In genomic region chr11:117163098-117163497, GRCm38 (mm10) we compare ENCODE assay signal across 27 mouse cellular contexts. TPM values are rescaled to one million over a fixed set of nuclear protein-coding genes. Genes with fewer than 3 reads are reported as not detected.
A peak's percentile ranks its signal among the peaks of the same experiment; 100 is the strongest.
DNase-seq lines count a peak whose midpoint lies in the region; ATAC-seq and TF ChIP-seq lines count a peak whose summit lies in the region.
"Had no signal": no experiment of that assay in that cellular context is flagged by ENCODE, and none has a peak within 500 bp of the region (broad histone marks: within the 10 kb centered on the region; RNA-seq: fewer than 3 reads in every experiment).

No protein-coding gene starts in this region.

- intact Hi-C loops in heart, postnatal 14 days (cut with DNase I), result no loop called here
- intact Hi-C loops in left cerebral cortex, postnatal 10 days (cut with DNase I), result no loop called here

- no peak overlapping the region for H3K9ac ChIP-seq in heart, embryonic 11.5 days (ENCODE audit: low read depth, low read length)
- H3K9ac ChIP-seq in limb, embryonic 13.5 days, result 0 out of 2 replicates have a peak overlapping the region, but pooled peaks have one; percentile 4
- H3K9ac ChIP-seq: forebrain, embryonic 13.5 days; hindbrain, embryonic 13.5 days; limb, embryonic 12.5 days; lung, embryonic 15.5 days; neural tube, embryonic 12.5 days had no signal

- WGBS in heart, embryonic 11.5 days (ENCODE audit: insufficient replicate concordance), result 67% methylated on average over 9 of the region's 9 CpGs
- 76% methylated on average over 9 of the region's 9 CpGs for WGBS in limb, embryonic 13.5 days
- WGBS in limb, embryonic 10.5 days, result 80% methylated on average over 9 of the region's 9 CpGs
- WGBS in cerebellum, adult 2 months, result 8% methylated on average over 9 of the region's 9 CpGs
- 76% methylated on average over 9 of the region's 9 CpGs for WGBS in embryonic facial prominence, embryonic 10.5 days

- H3K27ac ChIP-seq in heart, embryonic 11.5 days (ENCODE audit: low read depth, low read length), result no peak overlapping the region
- no peak overlapping the region for H3K27ac ChIP-seq in limb, embryonic 13.5 days
- H3K27ac ChIP-seq in limb, embryonic 10.5 days, result no peak overlapping the region
- H3K27ac ChIP-seq in cerebellum, adult 2 months (ENCODE audit: insufficient read depth, low read length), result peak overlapping the region; percentile 27
- peak overlapping the region; percentile 19; the same call in 1 of the 2 replicates for H3K27ac ChIP-seq in embryonic facial prominence, embryonic 10.5 days (replicated peaks)
- H3K27ac ChIP-seq: forebrain, embryonic 13.5 days; hindbrain, embryonic 13.5 days; lung, embryonic 15.5 days; neural tube, embryonic 12.5 days had no signal

- no peak overlapping the region for H3K4me3 ChIP-seq in heart, embryonic 11.5 days (ENCODE audit: low read depth, low read length)
- H3K4me3 ChIP-seq in limb, embryonic 13.5 days, result no peak overlapping the region
- no peak overlapping the region for H3K4me3 ChIP-seq in limb, embryonic 10.5 days
- no peak overlapping the region for H3K4me3 ChIP-seq in cerebellum, adult 2 months (replicated peaks; ENCODE audit: insufficient read depth, low read depth, low read length)
- H3K4me3 ChIP-seq in embryonic facial prominence, embryonic 10.5 days, result no peak overlapping the region
- H3K4me3 ChIP-seq: forebrain, embryonic 13.5 days; hindbrain, embryonic 13.5 days; limb, embryonic 12.5 days; lung, embryonic 15.5 days; myocyte; neural tube, embryonic 12.5 days had no signal

- H3K4me1 ChIP-seq in heart, embryonic 11.5 days (ENCODE audit: control insufficient read depth, insufficient read depth, low read length), result peaks cover 6% of the 10 kb centered on the region; the same call in 1 of the 2 replicates
- H3K4me1 ChIP-seq in limb, embryonic 13.5 days, result peaks cover 20% of the 10 kb centered on the region
- peaks cover 16% of the 10 kb centered on the region for H3K4me1 ChIP-seq in limb, embryonic 10.5 days
- H3K4me1 ChIP-seq in cerebellum, adult 2 months (ENCODE audit: control insufficient read depth, insufficient read depth, low read length), result peaks cover 39% of the 10 kb centered on the region
- H3K4me1 ChIP-seq in embryonic facial prominence, embryonic 10.5 days, result no peaks in the 10 kb centered on the region; the same call in 1 of the 2 replicates
- H3K4me1 ChIP-seq: neural tube, embryonic 12.5 days had no signal

- 0 out of 2 replicates have a peak, but pooled peaks have one; percentile 30 for TF ChIP-seq POLR2A in cerebellum, adult 2 months (IDR thresholded peaks at IDR 0.05; ENCODE audit: borderline replicate concordance, insufficient read depth, low read length)

- no peaks in the 10 kb centered on the region for H3K27me3 ChIP-seq in heart, embryonic 11.5 days (ENCODE audit: control insufficient read depth, insufficient read depth, low read length)
- H3K27me3 ChIP-seq in limb, embryonic 13.5 days, result no peaks in the 10 kb centered on the region
- H3K27me3 ChIP-seq in limb, embryonic 10.5 days (ENCODE audit: low read depth, poor library complexity, severe bottlenecking), result no peaks in the 10 kb centered on the region
- H3K27me3 ChIP-seq in cerebellum, adult 2 months (ENCODE audit: control insufficient read depth, insufficient read depth, low read length), result no peaks in the 10 kb centered on the region
- H3K27me3 ChIP-seq in embryonic facial prominence, embryonic 10.5 days (replicated peaks; ENCODE audit: low read depth, poor library complexity, severe bottlenecking), result peaks cover 7% of the 10 kb centered on the region; the same call in 1 of the 2 replicates
- H3K27me3 ChIP-seq: forebrain, embryonic 13.5 days; hindbrain, embryonic 13.5 days; limb, embryonic 12.5 days; lung, embryonic 15.5 days; neural tube, embryonic 12.5 days had no signal

- no peak overlapping the region for H3K4me2 ChIP-seq in heart, embryonic 11.5 days
- H3K4me2 ChIP-seq in limb, embryonic 13.5 days (replicated peaks), result no peak overlapping the region
- H3K4me2 ChIP-seq: forebrain, embryonic 13.5 days; hindbrain, embryonic 13.5 days; limb, embryonic 12.5 days; liver, embryonic 11.5 days; lung, embryonic 15.5 days; midbrain, embryonic 11.5 days; neural tube, embryonic 12.5 days had no signal

- H3K36me3 ChIP-seq in heart, embryonic 11.5 days (ENCODE audit: control insufficient read depth, insufficient read depth, low read length), result peaks cover 7% of the 10 kb centered on the region; the same call in 1 of the 2 replicates
- H3K36me3 ChIP-seq in limb, embryonic 13.5 days, result peaks cover 28% of the 10 kb centered on the region
- peaks cover 20% of the 10 kb centered on the region for H3K36me3 ChIP-seq in limb, embryonic 10.5 days
- H3K36me3 ChIP-seq in embryonic facial prominence, embryonic 10.5 days (replicated peaks), result peaks cover 22% of the 10 kb centered on the region

- DNase-seq in heart, postnatal 14 days, result no peak
- DNase-seq in limb, embryonic 10.5 days (ENCODE audit: low spot score), result no peak
- DNase-seq in cerebellum, adult 2 months, result peak; percentile 59 to 62
- DNase-seq in embryonic facial prominence, embryonic 10.5 days (ENCODE audit: low spot score), result no peak
- no peak for DNase-seq in left cerebral cortex, postnatal 10 days (ENCODE audit: extremely low spot score in 1 of 2, low spot score in 2 of 2)
- DNase-seq: adrenal gland, adult 2 months; adrenal gland, postnatal 36 days; B cell, adult 2 months; gastrocnemius, postnatal 14 days; heart, postnatal 36 days; kidney, adult 8-10 months; kidney, postnatal 10 days; layer of hippocampus, postnatal 36 days; thymus, adult 2 months; thymus, postnatal 36 days had no signal

- no peaks in the 10 kb centered on the region for H3K9me3 ChIP-seq in heart, embryonic 11.5 days (replicated peaks; ENCODE audit: control insufficient read depth, low read length)
- H3K9me3 ChIP-seq in limb, embryonic 13.5 days, result peaks cover 4% of the 10 kb centered on the region; the same call in 1 of the 2 replicates
- no peaks in the 10 kb centered on the region for H3K9me3 ChIP-seq in limb, embryonic 10.5 days (replicated peaks)
- peaks cover 4% of the 10 kb centered on the region; the same call in 1 of the 2 replicates for H3K9me3 ChIP-seq in embryonic facial prominence, embryonic 10.5 days
- H3K9me3 ChIP-seq: forebrain, embryonic 13.5 days; hindbrain, embryonic 13.5 days; lung, embryonic 15.5 days; neural tube, embryonic 12.5 days had no signal

- 0 out of 2 replicates have a peak, but pooled peaks have one; percentile 8 for ATAC-seq in heart, embryonic 11.5 days (replicated peaks; ENCODE audit: insufficient number of reproducible peaks, low FRiP score, low TSS enrichment)
- no peak for ATAC-seq in limb, embryonic 13.5 days (ENCODE audit: low FRiP score, low read depth)
- ATAC-seq: activated CD4-positive, CD25-positive, alpha-beta regulatory T cell, adult 4 months; forebrain, embryonic 13.5 days; intestine, embryonic 16.5 days had no signal

- TF ChIP-seq CTCF in cerebellum, adult 2 months (IDR thresholded peaks at IDR 0.05; ENCODE audit: borderline replicate concordance, insufficient read depth, low read depth, low read length), result no peak

RNA-seq across cellular contexts. Expression of gene Sept9, which starts 36.4 kb away (rescaled TPM):
- polyA plus RNA-seq in heart, embryonic 11.5 days (2014; fragmentation: Nextera tagmentation; extraction: Ambion mirVana), result 78.9 and 104 TPM in 2 replicates
- 10 to 100 TPM; 44.6 to 45.7 TPM for total RNA-seq in heart, postnatal 14 days (2021)
- polyA plus RNA-seq in limb, embryonic 13.5 days (2015; fragmentation: Nextera tagmentation; extraction: Ambion mirVana), result 170 and 179 TPM in 2 replicates
- 265 and 282 TPM in 2 replicates for polyA plus RNA-seq in limb, embryonic 10.5 days (2016; fragmentation: Nextera tagmentation; extraction: Ambion mirVana)
- polyA plus RNA-seq in cerebellum, adult 2 months (2012; rRNA removed), result 9.6 and 13.3 TPM in 2 replicates
- polyA plus RNA-seq in embryonic facial prominence, embryonic 10.5 days (2016; fragmentation: Nextera tagmentation; extraction: Ambion mirVana), result 255 TPM in 2 replicates
- 10 to 100 TPM; 65.0 to 69.0 TPM for total RNA-seq in left cerebral cortex, postnatal 10 days (2021)

RNA-seq across cellular contexts. Expression of gene Sec14l1, which starts 48.1 kb away (rescaled TPM):
- polyA plus RNA-seq in heart, embryonic 11.5 days (2014; fragmentation: Nextera tagmentation; extraction: Ambion mirVana), result 32.6 and 39.4 TPM in 2 replicates
- total RNA-seq in heart, postnatal 14 days (2021), result 10 to 100 TPM; 89.1 to 92.0 TPM
- 61.2 and 65.4 TPM in 2 replicates for polyA plus RNA-seq in limb, embryonic 13.5 days (2015; fragmentation: Nextera tagmentation; extraction: Ambion mirVana)
- polyA plus RNA-seq in limb, embryonic 10.5 days (2016; fragmentation: Nextera tagmentation; extraction: Ambion mirVana), result 40.1 and 47.8 TPM in 2 replicates
- 124 and 137 TPM in 2 replicates for polyA plus RNA-seq in cerebellum, adult 2 months (2012; rRNA removed)
- 50.6 and 51.8 TPM in 2 replicates for polyA plus RNA-seq in embryonic facial prominence, embryonic 10.5 days (2016; fragmentation: Nextera tagmentation; extraction: Ambion mirVana)
- total RNA-seq in left cerebral cortex, postnatal 10 days (2021), result 100 to 1,000 TPM; 144 to 145 TPM

Comparison
In these comparisons a context has a peak if more than half of its experiments do, and no peak if none do; other contexts are left out.
1. H3K27ac ChIP-seq: peak in cerebellum, adult 2 months (single experiment) and embryonic facial prominence, embryonic 10.5 days (single experiment); none in heart, embryonic 11.5 days (single experiment), limb, embryonic 13.5 days (single experiment) and limb, embryonic 10.5 days (single experiment).
2. DNase-seq: peak in cerebellum, adult 2 months (2 of 2); none in heart, postnatal 14 days (0 of 2), limb, embryonic 10.5 days (single experiment), embryonic facial prominence, embryonic 10.5 days (single experiment) and left cerebral cortex, postnatal 10 days (0 of 2).